Mouse (Mus musculus) C2C12 (cell line): ENCODE data around the gene Mrpl35.

Source experiments
- CTCF ChIP-seq: IDR thresholded peaks from one replicate; pipeline ENCODE4 v1.5.1; 2011; ENCODE audit not compliant: control insufficient read depth, insufficient read depth, insufficient read length
- MAX ChIP-seq: IDR thresholded peaks from one replicate; pipeline ENCODE4 v1.6.1; 2011; ENCODE audit warnings: mild to moderate bottlenecking, control low read depth
- MYOD1 ChIP-seq: IDR thresholded peaks from one replicate; pipeline ENCODE4 v1.6.1; 2011; ENCODE audit warnings: low read depth; ENCODE audit not compliant: control insufficient read depth, insufficient read length
- USF1 ChIP-seq: IDR thresholded peaks from one replicate; pipeline ENCODE4 v1.6.1; 2011; ENCODE audit warnings: low read depth, mild to moderate bottlenecking, control low read depth, moderate library complexity

DNA sequence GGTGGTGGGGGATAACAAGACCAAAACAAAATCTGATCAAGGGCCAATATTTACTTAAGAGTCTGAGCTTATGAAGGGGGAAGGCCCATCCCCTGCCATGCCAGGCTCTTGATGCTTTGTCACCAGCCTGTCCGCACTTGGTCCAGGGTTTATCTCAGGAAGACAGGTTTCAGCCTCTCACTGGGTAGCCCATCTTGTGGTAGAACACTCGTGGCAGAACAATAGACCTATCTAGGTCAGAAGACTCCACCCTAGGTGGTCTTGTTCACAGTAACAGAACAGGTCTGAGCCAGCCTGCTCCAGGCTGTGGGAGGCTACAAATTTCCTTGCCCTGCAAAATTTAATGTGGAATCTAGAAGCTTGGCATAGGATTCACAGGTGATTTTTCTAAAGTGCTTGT is 10.0 kb upstream of the Mrpl35 start:
- TF ChIP-seq CTCF = no peak
- no peak for TF ChIP-seq USF1
- no peak for TF ChIP-seq MAX
- TF ChIP-seq MYOD1 = no peak
